Mouse (Mus musculus) kidney, embryonic 16.5 days (tissue): ENCODE results near the gene Zfp422. TPM values are rescaled to one million over a fixed set of nuclear protein-coding genes. Genes with fewer than 3 reads are reported as not detected.

ENCODE experiments used
- ATAC-seq: fragments of 200-750 bp; cut with Nextera tagmentation; 2 replicates; pipeline ENCODE4 v1.8.0; 2017; ENCODE audit warnings: moderate TSS enrichment; ENCODE audit not compliant: low FRiP score, low TSS enrichment
- H3K27ac ChIP-seq: fragments of 300-500 bp; sonication (generic); 2 replicates; pipeline ENCODE4 v1.5.1; 2014; ENCODE audit warnings: low read length
- H3K27me3 ChIP-seq: fragments of 300-500 bp; sonication (generic); 2 replicates; pipeline ENCODE4 v1.6.1; 2014; ENCODE audit warnings: low read length, control low read depth, mixed read lengths; ENCODE audit not compliant: insufficient read depth
- H3K36me3 ChIP-seq: fragments of 300-500 bp; sonication (generic); 2 replicates; pipeline ENCODE4 v1.6.1; 2014; ENCODE audit warnings: low read length, control low read depth, mixed read lengths; ENCODE audit not compliant: insufficient read depth
- H3K4me1 ChIP-seq: fragments of 300-500 bp; sonication (generic); 2 replicates; pipeline ENCODE4 v1.6.1; 2014; ENCODE audit warnings: low read length, control low read depth, mixed read lengths; ENCODE audit not compliant: insufficient read depth
- H3K4me2 ChIP-seq: fragments of 300-500 bp; sonication (generic); replicated peaks from 2 replicates; pipeline ENCODE4 v1.6.1; 2014; ENCODE audit warnings: low read depth, low read length
- H3K4me3 ChIP-seq: fragments of 300-500 bp; sonication (generic); 2 replicates; pipeline ENCODE4 v1.5.1; 2014; ENCODE audit warnings: mild to moderate bottlenecking, low read length
- H3K9ac ChIP-seq: fragments of 300-500 bp; sonication (generic); replicated peaks from 2 replicates; pipeline ENCODE4 v1.6.1; 2014; ENCODE audit warnings: low read length
- H3K9me3 ChIP-seq: fragments of 300-500 bp; sonication (generic); 2 replicates; pipeline ENCODE4 v1.6.1; 2016; ENCODE audit warnings: low read length, control low read depth
- WGBS: fragments of 180-500 bp; shearing (Covaris S2); extraction: QIAGEN DNeasy Blood & Tissue Kit; methylation state at CpG from one replicate; pipeline ENCODE4 v1.1.7; 2014; 5-methylcytosine and 5-hydroxymethylcytosine counted together
- polyA plus RNA-seq: library from polyadenylated mRNA; unstranded; fragments of >200 nt; fragmentation: Nextera tagmentation; extraction: Ambion mirVana; gene quantifications from 2 replicates; pipeline ENCODE4 v1.2.1, GENCODE M21; 2015

The Zfp422 gene
- polyA plus RNA-seq, 1 experiment from 2014 or later, result 192 TPM

DNA sequence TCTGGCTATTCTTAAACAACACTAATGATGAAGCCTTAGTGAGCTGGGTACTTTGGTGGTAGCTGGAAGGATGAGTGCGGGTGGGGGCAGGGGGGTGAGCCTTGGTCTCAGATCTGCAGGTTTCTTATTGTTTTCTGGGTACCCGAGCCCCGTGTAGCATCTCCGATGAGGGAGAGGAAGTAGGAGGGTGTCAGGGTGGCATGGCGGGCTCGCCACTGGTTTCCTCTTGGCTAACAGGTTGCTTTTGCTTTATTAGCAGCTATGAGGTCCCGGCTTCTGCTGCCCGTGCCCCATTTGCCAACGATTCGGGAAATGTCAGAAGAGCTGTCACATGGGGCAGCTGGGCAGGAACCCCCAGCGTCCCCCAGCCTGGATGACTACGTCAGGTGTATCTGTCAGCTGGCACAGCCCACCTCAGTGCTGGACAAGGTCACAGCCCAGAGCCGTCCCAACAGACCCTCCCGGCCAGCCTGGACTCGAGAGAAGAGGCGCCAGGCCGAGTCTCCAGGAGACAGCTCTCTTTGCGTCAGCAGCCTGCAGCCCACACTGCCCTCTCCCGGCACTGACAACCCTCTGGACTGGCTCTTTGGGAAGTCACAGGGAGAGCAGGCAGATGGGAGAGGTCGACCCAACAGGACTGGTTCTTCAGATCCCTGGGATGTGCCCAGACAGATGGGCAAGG lies 22.8 kb upstream of the Zfp422 start:
- peak overlapping the region; percentile 31 for H3K4me3 ChIP-seq

DNA sequence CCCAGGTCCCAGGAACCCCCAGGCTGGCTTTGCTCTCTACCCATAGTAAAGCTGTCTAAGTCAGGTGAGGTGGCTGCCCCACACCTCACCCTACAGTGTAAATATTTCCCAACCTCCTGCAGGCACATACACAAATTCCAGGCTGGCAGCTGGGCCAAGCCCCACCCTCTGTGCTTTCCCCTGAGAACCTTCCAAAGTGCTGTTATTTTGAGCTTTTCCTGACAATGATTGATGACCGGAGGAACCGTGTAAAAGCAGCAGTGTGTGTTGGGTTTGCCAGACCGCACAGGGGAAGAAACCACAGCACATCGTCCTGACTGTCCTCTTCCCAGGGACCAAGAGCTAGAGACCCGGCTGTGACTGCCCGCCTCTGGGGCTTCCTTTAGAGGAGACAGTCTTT lies 21.6 kb upstream of the Zfp422 start, which contains the start of gene Depp1:
Gene Depp1 (plus strand): TSS at position 204 of the 400 bp plus-strand sequence.
- Histone ChIP-seq H3K27ac (0 out of 2 replicates have a peak within 1 kb of the TSS, but pooled peaks have one; percentile 31), H3K9ac (peak within 1 kb of the TSS; percentile 39), H3K27me3 (no peaks in the 10 kb centered on the region), H3K4me3 (peak within 1 kb of the TSS; percentile 31), H3K9me3 (no peaks in the 10 kb centered on the region), H3K4me1 (peaks cover 4% of the 10 kb centered on the region; the same call in 1 of the 2 replicates), H3K36me3 (no peaks in the 10 kb centered on the region), H3K4me2 (peak within 1 kb of the TSS; percentile 31)
- peak; percentile 75 for ATAC-seq
- WGBS, result 14% methylated on average over 6 of the region's 6 CpGs

More for the DNA sequence above, 22.8 kb upstream of the Zfp422 start:
- H3K9me3 ChIP-seq, result no peaks in the 10 kb centered on the region
- H3K4me2 ChIP-seq, result peak overlapping the region; percentile 31
- H3K27ac ChIP-seq, result no peak overlapping the region
- H3K9ac ChIP-seq, result peak overlapping the region; percentile 24
- H3K36me3 ChIP-seq, result no peaks in the 10 kb centered on the region
- H3K4me1 ChIP-seq, result peaks cover 4% of the 10 kb centered on the region; the same call in 1 of the 2 replicates
- H3K27me3 ChIP-seq, result no peaks in the 10 kb centered on the region
- WGBS, result 63% methylated on average over 19 of the region's 20 CpGs
- ATAC-seq, result no peak

DNA sequence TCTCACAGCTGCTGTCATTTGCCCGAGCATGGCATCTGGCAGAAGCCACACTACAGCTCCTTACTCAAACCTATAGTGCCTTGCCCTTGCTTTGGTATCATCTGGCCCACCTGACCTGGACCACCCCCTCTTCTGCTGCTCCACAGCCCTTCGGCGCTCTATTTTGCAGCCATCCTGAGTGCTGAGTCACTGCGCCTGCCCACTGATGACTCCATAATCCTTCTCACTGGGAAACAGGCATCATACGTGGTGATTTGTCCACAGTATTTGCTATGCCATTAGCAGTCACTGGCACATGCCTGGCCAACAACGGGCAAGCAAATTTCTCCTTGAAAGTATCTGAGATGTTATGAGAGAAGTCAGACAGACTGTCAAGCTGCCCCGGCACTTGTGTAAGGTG lies 21.0 kb upstream of the Zfp422 start:
- WGBS, result 84% methylated on average over 7 of the region's 7 CpGs
- no peak overlapping the region for H3K27ac ChIP-seq

DNA sequence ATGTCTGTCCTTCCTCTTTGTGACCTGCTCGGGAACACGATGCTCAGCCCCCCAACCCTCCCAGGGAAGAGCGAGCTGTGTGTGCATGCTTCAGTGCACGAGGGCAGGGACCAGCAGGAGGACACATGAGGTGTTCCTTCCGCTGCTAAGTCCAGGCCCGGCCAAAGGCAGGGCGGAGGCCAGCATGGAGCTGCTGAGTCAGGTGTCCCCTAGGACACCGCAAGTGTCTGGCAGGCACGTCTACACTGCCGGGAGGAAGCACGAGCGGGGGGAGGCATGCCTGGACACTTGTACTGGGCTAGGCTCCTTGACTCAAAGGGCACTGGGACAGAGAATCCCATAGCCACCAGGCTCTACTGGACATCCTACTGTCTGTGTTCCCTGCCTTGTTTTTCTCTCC lies 19.0 kb upstream of the Zfp422 start:
- WGBS, result 44% methylated on average over 12 of the region's 12 CpGs
- Histone ChIP-seq H3K9ac (no peak overlapping the region), H3K4me2 (no peak overlapping the region), H3K4me3 (no peak overlapping the region), H3K9me3 (no peaks in the 10 kb centered on the region), H3K27me3 (no peaks in the 10 kb centered on the region), H3K36me3 (no peaks in the 10 kb centered on the region), H3K27ac (no peak overlapping the region), H3K4me1 (peaks cover 4% of the 10 kb centered on the region; the same call in 1 of the 2 replicates)
- peak; percentile 84 for ATAC-seq

More for the DNA sequence above, 21.0 kb upstream of the Zfp422 start:
- ATAC-seq, result no peak
- Histone ChIP-seq H3K4me2 (no peak overlapping the region), H3K9ac (no peak overlapping the region), H3K36me3 (no peaks in the 10 kb centered on the region), H3K27me3 (no peaks in the 10 kb centered on the region), H3K9me3 (no peaks in the 10 kb centered on the region), H3K4me1 (peaks cover 4% of the 10 kb centered on the region; the same call in 1 of the 2 replicates), H3K4me3 (no peak overlapping the region)

DNA sequence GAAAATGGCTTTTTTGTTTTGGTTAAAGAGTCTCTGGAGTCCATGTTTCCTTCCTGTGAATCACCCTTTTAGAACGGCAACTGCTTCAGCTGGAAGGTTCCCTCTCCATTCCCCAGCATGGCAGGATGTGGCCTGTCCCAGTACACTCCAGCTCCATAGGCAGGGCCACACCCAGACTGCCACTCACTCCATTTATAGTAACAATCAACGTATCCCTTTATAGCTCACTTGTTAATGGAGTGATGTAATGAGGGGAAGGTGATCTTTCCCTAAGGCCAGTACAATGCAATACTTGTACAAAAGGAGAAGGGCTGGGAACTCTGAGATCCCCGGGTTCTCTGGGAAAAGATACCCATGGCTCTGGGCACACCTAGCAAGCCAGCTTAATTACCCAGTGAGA lies 15.5 kb upstream of the Zfp422 start:
- no peak; the same call in 1 of the 2 replicates for ATAC-seq
- Histone ChIP-seq H3K36me3 (no peaks in the 10 kb centered on the region), H3K4me3 (no peak overlapping the region), H3K9me3 (no peaks in the 10 kb centered on the region), H3K27ac (no peak overlapping the region), H3K9ac (no peak overlapping the region), H3K4me2 (no peak overlapping the region), H3K27me3 (no peaks in the 10 kb centered on the region), H3K4me1 (no peaks in the 10 kb centered on the region)
- 57% methylated on average over 3 of the region's 3 CpGs for WGBS

DNA sequence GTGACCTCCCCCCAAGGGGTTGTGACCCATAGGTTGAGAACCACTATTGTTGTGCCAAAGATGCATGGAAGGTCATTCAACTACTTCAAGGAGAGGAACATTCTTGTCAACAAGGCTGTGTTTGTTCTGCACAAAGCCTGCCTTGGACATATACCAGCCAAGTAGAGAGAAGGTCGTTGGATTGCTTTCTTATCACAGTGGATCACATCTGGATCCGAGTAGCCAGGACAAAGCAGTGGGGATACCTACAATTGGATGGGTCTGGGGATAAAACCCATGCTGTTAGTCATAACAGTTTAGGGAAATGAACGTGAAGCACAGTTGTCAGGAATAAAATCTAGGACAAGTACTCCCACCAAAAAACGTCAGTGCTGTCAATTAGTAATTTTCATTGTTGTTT lies 15.1 kb upstream of the Zfp422 start:
- H3K4me1 ChIP-seq, result no peaks in the 10 kb centered on the region
- no peak overlapping the region for H3K4me2 ChIP-seq
- no peaks in the 10 kb centered on the region for H3K9me3 ChIP-seq
- H3K4me3 ChIP-seq, result no peak overlapping the region
- H3K36me3 ChIP-seq, result no peaks in the 10 kb centered on the region
- WGBS, result 65% methylated on average over 4 of the region's 4 CpGs
- no peak overlapping the region for H3K9ac ChIP-seq
- H3K27ac ChIP-seq, result peak overlapping the region; percentile 43; the same call in 1 of the 2 replicates
- ATAC-seq, result no peak
- no peaks in the 10 kb centered on the region for H3K27me3 ChIP-seq

DNA sequence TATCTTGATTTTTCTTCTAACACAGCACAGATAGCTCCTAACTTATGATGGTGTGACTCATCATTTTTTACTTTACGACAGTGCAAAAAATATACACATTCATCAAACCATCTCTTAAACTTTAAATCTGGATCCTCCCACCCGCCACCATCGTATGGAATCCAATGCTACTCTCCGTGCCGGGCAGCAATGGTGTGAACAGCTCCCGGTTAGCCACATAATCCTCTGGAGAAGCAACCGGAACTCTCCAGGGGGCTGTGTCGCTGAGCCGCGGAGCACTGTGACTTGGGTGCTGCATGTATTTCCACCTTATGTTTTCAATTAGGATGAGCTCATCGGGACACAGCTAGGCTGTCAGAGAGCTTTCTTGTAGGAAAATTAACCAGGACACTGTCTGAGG lies 14.1 kb upstream of the Zfp422 start:
- H3K9ac ChIP-seq, result no peak overlapping the region
- H3K36me3 ChIP-seq, result no peaks in the 10 kb centered on the region
- no peaks in the 10 kb centered on the region for H3K9me3 ChIP-seq
- ATAC-seq, result no peak
- no peak overlapping the region for H3K27ac ChIP-seq
- H3K4me1 ChIP-seq, result no peaks in the 10 kb centered on the region
- 81% methylated on average over 11 of the region's 11 CpGs for WGBS
- H3K27me3 ChIP-seq, result no peaks in the 10 kb centered on the region
- no peak overlapping the region for H3K4me3 ChIP-seq
- no peak overlapping the region for H3K4me2 ChIP-seq

DNA sequence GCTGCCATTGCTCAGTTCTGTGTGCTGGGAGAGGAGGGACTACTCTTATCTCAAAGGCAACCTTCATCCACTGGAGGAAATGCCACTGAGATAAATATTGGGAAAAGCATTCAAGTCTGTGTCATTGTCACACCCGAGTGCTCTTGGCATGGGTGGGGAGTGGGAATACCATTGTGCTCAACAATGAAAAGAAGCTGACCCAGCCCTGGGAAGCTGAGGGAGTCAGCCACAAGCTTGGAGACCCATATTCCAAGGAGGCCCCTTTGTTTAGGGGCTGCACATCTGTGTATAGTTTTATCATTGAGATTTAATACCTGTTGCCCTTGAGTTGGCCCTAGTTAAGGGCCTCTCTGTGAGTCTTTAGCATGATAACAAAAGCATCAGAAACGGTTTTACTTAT lies 10.9 kb upstream of the Zfp422 start:
- H3K36me3 ChIP-seq, result no peaks in the 10 kb centered on the region
- no peaks in the 10 kb centered on the region for H3K9me3 ChIP-seq
- H3K4me3 ChIP-seq, result no peak overlapping the region
- no peak overlapping the region for H3K27ac ChIP-seq
- peaks cover 12% of the 10 kb centered on the region for H3K4me1 ChIP-seq
- no peak overlapping the region for H3K9ac ChIP-seq
- ATAC-seq, result no peak
- WGBS, result 68% methylated on average over 2 of the region's 2 CpGs
- no peak overlapping the region for H3K4me2 ChIP-seq
- no peaks in the 10 kb centered on the region for H3K27me3 ChIP-seq

DNA sequence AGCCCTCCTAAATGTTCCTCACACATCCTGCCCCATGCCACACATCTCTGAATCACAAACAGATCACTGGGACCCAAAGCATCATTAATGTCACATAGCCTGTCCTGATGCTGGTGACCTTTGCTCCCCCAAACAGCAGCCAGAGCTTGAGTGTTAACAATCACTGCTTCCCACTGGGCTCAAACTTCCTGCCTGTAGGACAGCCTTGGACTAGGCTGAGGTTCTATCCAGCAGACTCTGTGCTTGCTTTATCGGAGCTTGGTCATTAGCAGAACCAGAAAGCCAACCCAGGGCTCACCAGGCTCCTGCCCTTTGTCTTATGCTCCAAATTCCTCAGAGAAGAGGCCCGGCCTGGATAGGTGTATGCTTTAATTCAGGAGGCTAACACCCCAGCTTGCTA lies 10.1 kb upstream of the Zfp422 start:
- no peak overlapping the region for H3K27ac ChIP-seq
- H3K27me3 ChIP-seq, result no peaks in the 10 kb centered on the region
- no peak for ATAC-seq
- no peak overlapping the region for H3K9ac ChIP-seq
- peaks cover 13% of the 10 kb centered on the region for H3K4me1 ChIP-seq
- no peaks in the 10 kb centered on the region for H3K36me3 ChIP-seq
- no peaks in the 10 kb centered on the region for H3K9me3 ChIP-seq
- no peak overlapping the region for H3K4me3 ChIP-seq
- WGBS, result 85% methylated on average over 2 of the region's 2 CpGs
- H3K4me2 ChIP-seq, result no peak overlapping the region

DNA sequence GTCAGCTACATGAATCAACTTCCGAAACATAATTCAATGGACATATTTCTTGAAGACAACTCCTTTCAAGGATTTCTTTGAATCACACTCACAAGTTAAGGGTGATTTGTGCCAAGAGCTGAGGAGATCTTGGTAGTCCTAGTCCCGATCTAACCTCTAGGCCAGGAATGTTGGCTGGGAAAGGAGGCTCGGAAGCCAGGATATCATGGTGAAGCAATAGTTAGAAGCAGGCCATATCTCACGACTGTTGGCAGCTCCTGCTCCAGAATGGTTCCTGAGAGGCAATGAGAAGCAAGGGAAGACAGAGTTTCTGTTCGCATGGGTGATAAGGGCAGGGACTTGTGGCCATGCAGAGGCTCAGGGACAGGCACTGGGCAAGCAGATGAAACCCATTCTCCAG lies 8.7 kb upstream of the Zfp422 start:
- no peak overlapping the region for H3K4me3 ChIP-seq
- H3K27ac ChIP-seq, result no peak overlapping the region
- peaks cover 13% of the 10 kb centered on the region for H3K4me1 ChIP-seq
- no peak overlapping the region for H3K4me2 ChIP-seq
- H3K36me3 ChIP-seq, result no peaks in the 10 kb centered on the region
- ATAC-seq, result no peak
- no peak overlapping the region for H3K9ac ChIP-seq
- no peaks in the 10 kb centered on the region for H3K27me3 ChIP-seq
- WGBS, result 79% methylated on average over 5 of the region's 5 CpGs
- no peaks in the 10 kb centered on the region for H3K9me3 ChIP-seq
